Comparison of ENCODE assay signal across 8 mouse cellular contexts in genomic region chr6:117173876-117174275, GRCm38 (mm10). TPM values are rescaled to one million over a fixed set of nuclear protein-coding genes. Genes with fewer than 3 reads are reported as not detected.
DNase-seq lines count a peak whose midpoint lies in the region; ATAC-seq lines count a peak whose summit lies in the region.

No protein-coding gene starts in this region.

- peak; percentile 57 for DNase-seq in A20 (ENCODE audit: low read depth, low spot score)
- DNase-seq in adrenal gland, postnatal 36 days, result peak; percentile 81 to 87
- DNase-seq in heart, adult 9 months (ENCODE audit: low spot score in 2 of 2), result peak; percentile 63 to 80
- DNase-seq in liver, embryonic 11.5 days (ENCODE audit: low spot score), result peak; percentile 70
- DNase-seq in ovary, postnatal 10 days (ENCODE audit: low spot score), result peak; percentile 65
- DNase-seq in urinary bladder, adult 2 months (ENCODE audit: low spot score), result peak; percentile 69

- H3K36me3 ChIP-seq in embryonic facial prominence, embryonic 13.5 days, result peaks cover 55% of the 10 kb centered on the region
- peaks cover 31% of the 10 kb centered on the region for H3K36me3 ChIP-seq in kidney, embryonic 15.5 days
- peaks cover 3% of the 10 kb centered on the region; the same call in 1 of the 2 replicates for H3K36me3 ChIP-seq in liver, embryonic 11.5 days (ENCODE audit: control insufficient read depth, insufficient read depth, low read length)

- H3K9ac ChIP-seq in embryonic facial prominence, embryonic 13.5 days, result no peak overlapping the region
- H3K9ac ChIP-seq in kidney, embryonic 15.5 days, result no peak overlapping the region
- no peak overlapping the region for H3K9ac ChIP-seq in liver, embryonic 11.5 days (ENCODE audit: low read depth, low read length)

- H3K9me3 ChIP-seq in embryonic facial prominence, embryonic 13.5 days, result no peaks in the 10 kb centered on the region
- H3K9me3 ChIP-seq in kidney, embryonic 15.5 days (replicated peaks), result no peaks in the 10 kb centered on the region
- no peaks in the 10 kb centered on the region for H3K9me3 ChIP-seq in liver, embryonic 11.5 days (ENCODE audit: control insufficient read depth, low read length)

- no peak overlapping the region for H3K27ac ChIP-seq in embryonic facial prominence, embryonic 13.5 days
- H3K27ac ChIP-seq in kidney, embryonic 15.5 days, result no peak overlapping the region
- H3K27ac ChIP-seq in liver, embryonic 11.5 days (ENCODE audit: low read depth, low read length), result no peak overlapping the region

- peak overlapping the region; percentile 20 for H3K4me2 ChIP-seq in embryonic facial prominence, embryonic 13.5 days
- H3K4me2 ChIP-seq in kidney, embryonic 15.5 days, result peak overlapping the region; percentile 25; the same call in 1 of the 2 replicates
- no peak overlapping the region for H3K4me2 ChIP-seq in liver, embryonic 11.5 days

- peaks cover 40% of the 10 kb centered on the region for H3K4me1 ChIP-seq in embryonic facial prominence, embryonic 13.5 days
- peaks cover 27% of the 10 kb centered on the region for H3K4me1 ChIP-seq in kidney, embryonic 15.5 days
- peaks cover 5% of the 10 kb centered on the region; the same call in 1 of the 2 replicates for H3K4me1 ChIP-seq in liver, embryonic 11.5 days (replicated peaks; ENCODE audit: control insufficient read depth, insufficient read depth, low read length)

- ATAC-seq in embryonic facial prominence, embryonic 13.5 days (ENCODE audit: insufficient number of reproducible peaks, insufficient read depth, low FRiP score, low TSS enrichment, low read depth), result no peak
- peak; percentile 59; the same call in 1 of the 2 replicates for ATAC-seq in kidney, embryonic 15.5 days (replicated peaks; ENCODE audit: low FRiP score)
- ATAC-seq in liver, embryonic 11.5 days (replicated peaks; ENCODE audit: low FRiP score), result no peak

- peaks cover 35% of the 10 kb centered on the region for H3K27me3 ChIP-seq in embryonic facial prominence, embryonic 13.5 days
- peaks cover 41% of the 10 kb centered on the region for H3K27me3 ChIP-seq in kidney, embryonic 15.5 days
- H3K27me3 ChIP-seq in liver, embryonic 11.5 days (replicated peaks; ENCODE audit: control insufficient read depth, insufficient read depth, low read length), result peaks cover 27% of the 10 kb centered on the region

- H3K4me3 ChIP-seq in embryonic facial prominence, embryonic 13.5 days, result no peak overlapping the region
- H3K4me3 ChIP-seq in kidney, embryonic 15.5 days (replicated peaks), result no peak overlapping the region
- no peak overlapping the region for H3K4me3 ChIP-seq in liver, embryonic 11.5 days (ENCODE audit: low read depth, low read length)

- 15% methylated on average over 11 of the region's 11 CpGs for WGBS in embryonic facial prominence, embryonic 13.5 days
- WGBS in kidney, embryonic 15.5 days, result 13% methylated on average over 11 of the region's 11 CpGs
- WGBS in liver, embryonic 11.5 days, result 18% methylated on average over 11 of the region's 11 CpGs

RNA-seq across cellular contexts. Expression of gene Cxcl12, which starts 5.5 kb away (rescaled TPM):
- 10 to 100 TPM; 44.6 to 48.6 TPM for total RNA-seq in adrenal gland, postnatal 36 days (2021)
- polyA plus RNA-seq in embryonic facial prominence, embryonic 13.5 days (2015; fragmentation: Nextera tagmentation; extraction: Ambion mirVana), result 206 and 279 TPM in 2 replicates
- polyA plus RNA-seq in kidney, embryonic 15.5 days (2015; fragmentation: Nextera tagmentation; extraction: Ambion mirVana), result 140 and 158 TPM in 2 replicates
- 66.6 and 69.8 TPM in 2 replicates for polyA plus RNA-seq in liver, embryonic 11.5 days (2014; fragmentation: Nextera tagmentation; extraction: Ambion mirVana)
- 250 and 339 TPM in 2 replicates for polyA plus RNA-seq in urinary bladder, adult 2 months (2012; rRNA removed)
